Mouse (Mus musculus): ENCODE data around the gene Tmem203.
"Not testable (repeated sequence)": the region's sequence is repeated elsewhere in the genome, so short reads cannot be mapped to it uniquely, and the experiment has no call there.

The Tmem203 gene

DNA sequence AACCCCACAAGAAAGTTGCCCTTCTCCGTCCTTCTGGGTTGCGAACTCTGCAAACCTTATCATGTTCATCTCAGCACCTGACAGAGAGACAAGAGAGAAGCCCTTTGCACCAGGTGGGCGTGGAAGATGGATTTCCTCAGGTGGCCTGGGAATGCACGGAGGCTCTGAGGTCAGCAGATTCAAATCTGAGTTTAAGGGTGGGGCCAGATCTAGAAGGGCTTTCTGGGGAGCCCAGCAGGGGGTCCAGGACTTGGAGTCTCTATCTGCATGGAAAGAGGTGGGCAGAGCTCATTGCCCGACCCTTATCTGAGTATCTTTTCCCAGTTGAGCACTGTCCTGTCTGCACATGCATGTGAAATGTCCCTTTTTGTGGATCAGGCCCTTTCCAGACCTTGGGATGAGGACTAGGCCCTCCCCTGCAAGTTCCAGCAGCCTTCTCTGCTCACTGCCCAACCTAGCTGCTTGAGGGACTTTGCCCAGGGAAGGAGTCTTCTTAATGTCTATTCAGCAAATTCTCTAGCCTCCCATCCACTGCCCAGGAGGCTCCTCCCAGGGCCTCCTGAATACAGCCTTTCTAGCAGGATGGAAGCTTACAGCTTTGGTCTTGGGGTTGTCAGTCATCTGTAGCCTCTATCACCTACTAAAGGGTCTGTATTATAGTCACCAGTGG lies 20.6 kb upstream of the Tmem203 start:
- DNase-seq = no peak

DNA sequence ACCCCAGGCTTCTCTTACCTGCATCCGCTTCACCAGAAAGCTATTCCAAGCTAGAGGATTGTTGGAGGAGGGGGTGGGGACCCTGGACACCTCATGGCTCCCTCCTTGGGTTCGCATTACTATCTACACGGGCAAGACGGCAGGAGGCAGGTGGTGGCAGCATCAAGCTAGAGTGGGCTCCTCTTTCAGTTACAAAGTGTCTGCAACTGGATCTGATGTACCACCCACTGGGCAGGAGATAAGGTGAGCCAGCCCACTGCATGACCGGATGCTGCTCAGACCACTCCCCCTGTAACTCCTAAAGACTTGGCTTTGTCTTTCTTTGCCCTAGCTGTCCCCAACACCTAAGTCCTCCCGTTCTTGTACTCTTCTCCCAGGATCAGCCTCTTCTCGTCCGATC lies 18.6 kb upstream of the Tmem203 start, which contains the start of gene Rnf224:
Gene Rnf224 (minus strand): TSS at position 174 of the 400 bp plus-strand sequence.
- DNase-seq = no peak

DNA sequence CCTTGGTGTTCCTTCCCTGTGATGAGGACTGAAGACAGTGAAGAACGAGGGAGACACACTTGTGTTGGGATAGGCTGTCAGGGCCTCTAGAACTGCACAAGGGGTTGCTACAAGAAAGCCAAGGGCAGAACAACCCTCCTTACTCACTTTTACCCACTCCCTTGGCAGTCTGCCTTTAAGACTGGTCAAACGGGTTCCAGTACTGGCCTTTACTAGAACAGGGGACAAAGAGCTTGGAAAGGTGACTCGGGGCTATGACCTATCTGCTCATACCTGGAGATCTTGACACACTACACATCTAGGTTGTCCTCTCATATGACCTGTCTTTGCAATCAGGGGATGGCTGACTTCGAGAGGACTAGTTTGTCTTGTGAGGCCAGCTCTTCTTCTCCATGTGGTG lies 17.7 kb upstream of the Tmem203 start:
- DNase-seq = no peak

DNA sequence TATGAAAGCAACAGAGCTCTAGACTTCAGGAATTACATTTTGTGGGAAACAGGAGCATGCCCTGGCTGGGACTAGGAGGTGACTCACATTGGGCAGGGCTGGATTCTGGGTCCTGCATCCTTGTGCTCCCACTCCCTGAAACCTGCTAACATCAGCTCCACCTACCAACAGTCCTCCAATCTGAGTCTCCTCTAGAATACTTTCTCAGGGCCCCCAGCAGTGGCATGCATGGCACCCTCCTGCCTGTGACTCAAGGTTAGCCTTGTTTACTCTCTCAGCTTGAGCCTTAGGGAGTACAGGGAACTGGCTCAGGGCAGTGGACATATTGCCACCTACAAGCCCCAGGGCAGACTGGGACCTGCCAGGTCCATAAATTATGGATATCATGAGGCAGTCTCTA lies 17.1 kb upstream of the Tmem203 start:
- no peak for DNase-seq

DNA sequence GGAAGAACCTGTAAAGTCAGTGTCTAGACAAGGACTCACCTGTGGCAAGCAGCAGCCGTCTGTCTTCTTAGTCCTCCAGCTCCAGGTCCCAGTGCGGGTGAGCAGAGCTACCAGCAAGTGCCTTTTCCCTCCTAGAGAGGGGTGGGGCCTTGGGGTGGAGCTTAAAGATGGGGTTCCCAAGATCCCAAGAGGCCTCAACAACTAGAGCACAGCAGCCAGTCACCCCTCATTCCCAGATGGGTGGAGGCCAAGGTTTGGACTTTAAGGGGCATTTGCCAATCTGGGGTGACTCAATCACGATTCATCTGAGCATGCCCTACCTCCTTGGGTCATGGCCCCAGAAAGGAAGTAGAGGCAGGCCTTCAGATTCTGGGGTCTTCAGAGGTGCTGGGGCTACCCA lies 15.5 kb upstream of the Tmem203 start:
- DNase-seq = no peak

DNA sequence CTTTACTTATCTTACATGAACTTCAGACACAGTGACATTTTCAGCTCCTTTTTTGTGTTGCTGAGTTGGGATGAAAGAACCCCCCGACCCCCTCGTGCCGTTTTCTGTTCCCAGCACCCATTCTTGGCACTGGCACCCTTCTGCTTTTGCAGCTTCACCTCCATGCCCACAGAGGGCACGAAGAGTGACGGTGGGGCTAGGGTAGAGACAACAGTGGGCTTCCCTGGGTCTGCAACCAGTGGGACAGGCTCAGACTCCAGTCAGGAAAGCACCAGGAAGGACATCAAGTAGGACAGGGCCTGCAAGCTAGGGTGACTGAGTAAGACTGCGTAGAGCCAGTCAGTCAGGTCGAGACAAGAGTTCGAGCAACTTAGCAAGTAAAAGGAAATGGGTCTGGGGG lies 14.9 kb upstream of the Tmem203 start:
- no peak for DNase-seq

DNA sequence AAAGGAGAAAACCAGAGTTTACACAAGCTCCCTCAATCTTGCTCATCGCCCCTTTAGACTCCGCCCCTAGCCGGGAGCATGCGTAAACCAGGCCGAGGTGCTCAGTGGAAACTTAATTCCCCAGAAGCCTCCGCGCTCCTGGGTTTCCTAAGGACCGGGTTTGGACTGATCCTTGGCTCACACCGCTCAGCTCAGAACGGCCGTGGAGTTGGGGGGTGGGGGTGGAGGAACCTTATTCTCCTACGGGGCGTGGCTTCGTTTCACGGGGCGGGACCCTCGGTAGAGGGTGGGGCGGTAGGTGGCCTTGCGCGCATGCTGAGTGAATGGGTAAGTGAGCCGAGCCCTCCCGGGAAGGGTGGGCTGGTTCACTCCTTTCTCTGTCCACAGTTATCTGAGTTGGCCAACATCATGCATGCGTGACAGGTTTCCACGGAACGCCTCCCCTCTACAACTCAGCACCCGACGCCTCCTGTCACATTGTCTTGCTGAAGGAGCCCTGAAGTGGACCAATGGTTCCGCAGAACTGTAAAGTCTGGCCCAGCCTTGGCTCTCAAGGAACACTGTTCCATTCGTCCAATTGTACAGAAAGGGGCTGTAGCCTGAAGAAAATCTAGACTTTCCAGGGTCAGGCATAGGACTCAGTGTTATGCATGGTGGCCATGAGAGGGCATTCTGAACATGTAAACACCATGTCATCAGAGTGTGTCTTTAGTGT lies 14.4 kb upstream of the Tmem203 start:
- peak; percentile 68 for DNase-seq

DNA sequence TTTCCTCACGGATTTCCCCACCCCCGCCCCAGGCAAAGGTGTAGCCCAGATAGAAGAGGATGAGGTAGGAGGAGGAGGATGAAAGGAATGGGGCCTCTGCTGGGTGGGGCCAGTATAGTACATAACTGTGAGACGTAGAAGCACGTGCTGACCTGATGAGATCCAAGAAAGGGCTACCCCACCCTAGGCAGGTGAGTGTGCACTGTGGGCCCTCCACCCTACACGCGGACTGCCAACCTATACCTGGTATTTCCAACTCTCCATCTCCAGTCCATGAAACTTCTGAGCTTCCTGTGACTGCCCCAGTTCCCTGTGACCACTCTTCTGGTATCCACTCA lies 13.8 kb upstream of the Tmem203 start:
- DNase-seq = no peak

DNA sequence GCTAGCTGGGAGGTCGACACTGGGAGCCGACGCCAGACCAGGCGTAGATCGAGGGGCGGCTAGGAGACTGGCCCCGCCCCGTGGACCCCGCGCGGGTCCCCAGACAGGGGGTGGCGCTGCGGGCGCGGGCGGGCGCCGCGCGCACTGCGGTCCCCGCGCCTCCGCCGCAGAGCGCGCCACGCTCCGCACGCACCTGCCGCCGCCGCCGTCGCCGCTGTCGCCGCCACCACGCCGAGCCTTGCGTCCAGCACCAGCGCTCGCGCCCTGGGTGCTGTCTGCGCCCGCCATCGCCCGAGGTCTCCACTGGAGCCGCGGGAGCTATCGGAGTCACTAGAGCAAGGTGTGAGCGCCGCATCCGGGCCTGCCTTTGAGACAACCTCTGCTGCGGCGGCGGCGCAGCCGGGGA lies 13.1 kb upstream of the Tmem203 start, which contains the start of the genes Rnf208 and Cysrt1:
Gene Rnf208 (plus strand): TSS at position 155 of the 406 bp plus-strand sequence.
Gene Cysrt1 (minus strand): TSS at position 352 of the 406 bp plus-strand sequence.
- peak; percentile 68 for DNase-seq

DNA sequence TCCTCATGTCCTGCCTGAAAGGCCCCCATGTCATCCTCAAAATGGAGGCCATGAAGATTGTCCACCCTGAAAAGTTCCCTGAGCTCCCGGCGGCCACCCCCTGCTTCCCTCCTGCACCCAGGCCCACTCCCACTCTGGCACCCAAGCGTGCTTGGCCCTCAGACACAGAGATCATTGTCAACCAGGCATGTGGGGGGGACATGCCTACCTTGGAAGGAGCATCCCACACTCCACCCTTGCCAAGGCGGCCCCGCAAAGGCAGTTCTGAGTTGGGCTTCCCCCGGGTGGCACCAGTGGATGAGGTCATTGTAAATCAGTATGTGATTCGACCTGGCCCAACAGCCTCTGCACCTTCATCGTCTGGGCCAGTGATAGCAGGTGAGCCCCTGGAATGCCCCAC lies 11.9 kb upstream of the Tmem203 start:
- DNase-seq = no peak

DNA sequence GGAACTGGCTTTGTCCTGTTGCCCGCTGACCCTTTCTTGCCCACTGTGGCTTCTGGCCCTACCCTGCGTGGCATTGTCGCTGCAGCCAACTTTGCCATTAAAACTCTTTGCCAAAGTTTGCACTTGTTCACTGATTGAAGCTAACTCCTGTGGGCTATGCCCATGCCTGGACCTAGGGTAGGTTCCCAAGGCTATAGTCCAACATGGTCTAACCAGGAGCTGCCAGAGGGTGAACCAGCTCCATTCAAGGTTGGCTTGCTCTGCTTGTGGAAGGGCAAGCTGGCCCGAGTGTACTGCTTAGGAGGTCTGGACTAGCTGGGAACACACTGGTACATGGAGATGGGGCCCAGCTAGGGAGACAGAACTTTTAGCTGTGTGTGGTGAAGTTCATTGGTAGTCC lies 11.1 kb upstream of the Tmem203 start:
- DNase-seq = no peak

DNA sequence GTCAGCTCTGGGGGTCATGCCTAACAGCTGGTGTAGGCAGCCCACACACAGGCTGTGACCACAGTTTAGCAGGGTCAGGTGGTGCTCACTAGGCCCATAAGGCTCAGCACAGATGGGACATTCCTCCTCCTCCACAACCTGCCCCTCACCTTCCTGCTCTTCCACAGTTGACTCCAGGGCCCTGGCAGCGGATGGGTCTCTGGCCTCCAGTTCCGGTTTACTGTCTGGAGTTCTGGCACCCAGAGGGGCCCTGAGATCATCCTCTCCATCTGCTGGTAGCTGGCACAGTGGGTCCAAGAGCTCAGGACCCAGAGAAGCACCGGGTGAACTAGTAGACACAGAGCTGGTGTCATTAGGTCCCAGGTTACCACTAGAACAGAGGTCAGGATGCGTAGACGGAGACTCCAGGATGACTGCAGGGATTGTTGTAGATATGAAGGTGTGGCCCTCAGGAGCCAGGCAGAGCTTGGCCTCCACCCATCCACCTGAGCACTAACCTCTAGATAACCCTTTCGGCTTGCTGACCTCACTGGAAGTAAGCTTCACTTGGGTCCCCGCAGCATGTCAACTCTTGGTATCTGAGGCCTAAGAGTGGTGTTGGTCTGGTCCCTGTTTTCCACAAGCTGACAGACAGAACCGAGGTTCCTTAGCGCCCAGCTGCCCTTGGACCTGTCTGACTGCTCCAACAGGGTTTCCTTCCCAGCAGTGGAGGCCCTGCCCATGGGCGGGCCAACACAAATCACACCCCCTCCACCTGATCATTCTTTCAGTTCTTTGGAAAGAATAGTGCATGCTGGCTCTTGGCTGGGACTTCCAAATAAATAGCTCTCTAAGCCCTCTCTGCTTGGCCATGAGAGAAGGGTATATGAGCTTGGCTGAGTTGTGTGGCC lies 8.8 kb upstream of the Tmem203 start, which contains the start of gene AL732309.1:
Gene AL732309.1 (minus strand): TSS at position 681 of the 890 bp plus-strand sequence.
- DNase-seq = no peak

DNA sequence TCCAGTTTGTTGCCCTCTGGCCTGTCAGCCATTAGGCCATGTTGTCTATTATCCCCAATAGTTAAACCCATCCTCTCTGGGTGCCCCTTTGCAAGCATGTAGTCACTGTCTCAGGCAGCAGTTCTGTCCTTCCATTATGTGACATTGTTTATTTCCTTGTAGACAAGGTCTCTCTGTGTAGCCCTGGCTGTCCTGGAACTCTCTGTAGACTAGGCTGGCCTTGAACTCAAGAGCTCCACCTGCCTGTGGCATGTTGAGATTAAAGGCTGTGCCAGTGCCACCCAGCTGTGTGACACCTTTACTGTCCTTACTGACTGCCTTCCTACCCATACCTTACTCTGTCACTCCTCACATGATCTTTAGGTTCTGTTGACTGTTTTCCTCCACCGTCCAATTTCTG lies 2.9 kb upstream of the Tmem203 start:
- DNase-seq = no peak

DNA sequence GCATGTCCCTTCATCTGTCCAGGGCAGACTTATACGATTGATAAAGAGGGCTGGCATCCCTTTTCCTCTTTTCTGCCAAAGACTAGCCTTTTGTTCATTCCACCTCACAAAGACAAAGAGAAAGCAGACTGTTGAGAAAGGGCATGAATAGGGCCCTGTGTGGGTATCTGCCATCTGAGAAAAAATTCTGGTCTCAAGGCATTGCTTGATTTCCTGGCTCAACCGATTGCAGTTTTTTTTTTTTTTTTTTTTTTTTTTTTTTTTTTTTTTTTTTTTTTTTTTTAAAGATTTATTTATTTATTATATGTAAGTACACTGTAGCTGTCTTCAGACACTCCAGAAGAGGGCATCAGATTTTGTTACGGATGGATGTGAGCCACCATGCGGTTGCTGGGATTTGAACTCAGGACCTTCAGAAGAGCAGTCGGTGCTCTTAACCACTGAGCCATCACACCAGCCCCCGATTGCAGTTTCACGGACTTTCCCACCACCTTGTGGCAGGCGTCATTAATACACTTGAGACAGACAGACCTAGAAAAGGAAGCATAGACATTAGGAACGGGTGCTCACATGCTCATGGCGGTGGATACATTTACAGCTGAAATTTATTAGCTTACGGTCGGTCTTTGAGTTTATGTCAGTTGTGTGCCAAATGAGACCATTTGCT lies 1.3 kb downstream of the Tmem203 start:
- DNase-seq = not testable (repeated sequence)

DNA sequence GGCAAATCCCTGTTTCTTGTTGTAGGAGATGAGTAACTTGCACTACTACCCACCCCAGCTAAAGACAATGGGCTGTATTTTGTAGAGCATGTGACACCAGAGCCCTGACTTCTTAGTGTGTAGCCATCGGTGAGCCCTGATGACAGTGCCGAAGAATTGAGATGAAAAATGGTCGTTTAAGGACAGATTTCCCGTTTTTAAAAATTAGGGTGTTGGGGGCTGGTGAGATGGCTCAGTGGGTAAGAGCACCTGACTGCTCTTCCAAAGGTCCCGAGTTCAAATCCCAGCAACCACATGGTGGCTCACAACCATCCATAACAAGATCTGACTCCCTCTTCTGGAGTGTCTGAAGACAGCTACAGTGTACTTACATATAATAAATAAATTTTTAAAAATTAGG lies 2.0 kb downstream of the Tmem203 start:
- not testable (repeated sequence) for DNase-seq

DNA sequence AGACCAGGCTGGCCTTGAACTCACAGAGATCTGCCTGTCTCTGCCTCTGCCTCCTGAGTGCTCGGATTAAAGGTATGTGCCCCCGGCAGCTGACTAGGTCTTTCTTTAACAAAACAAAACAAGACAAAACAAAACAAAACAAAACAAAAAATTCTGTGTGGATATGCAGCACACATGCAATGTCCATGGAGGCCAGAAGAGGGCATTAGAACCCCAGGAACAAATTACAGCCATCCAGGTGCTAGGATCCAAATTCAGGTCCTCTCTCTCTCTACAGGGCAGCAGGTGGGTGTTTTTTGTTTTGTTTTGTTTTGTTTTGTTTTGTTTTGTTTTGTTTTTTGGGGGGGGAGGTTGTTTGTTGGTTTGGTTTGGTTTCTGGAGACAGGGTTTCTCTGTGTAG lies 3.6 kb downstream of the Tmem203 start:
- no peak for DNase-seq

DNA sequence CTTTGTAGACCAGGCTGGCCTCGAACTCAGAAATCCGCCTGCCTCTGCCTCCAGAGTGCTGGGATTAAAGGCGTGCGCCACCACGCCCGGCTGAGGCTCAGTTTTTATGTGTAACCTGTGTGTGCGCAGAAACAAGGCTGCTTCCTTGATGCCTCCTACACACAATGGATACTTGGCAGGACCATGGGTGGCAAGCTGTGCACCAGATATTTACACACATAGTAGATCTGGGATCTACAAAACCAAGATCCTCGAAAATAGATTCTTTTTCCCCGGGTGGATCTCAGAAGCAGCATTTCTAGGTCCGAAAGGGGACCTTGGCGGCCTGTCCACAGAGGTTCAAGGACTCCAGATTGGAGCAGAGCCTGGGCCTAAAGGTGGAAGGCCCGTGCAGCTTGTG lies 6.6 kb downstream of the Tmem203 start:
- no peak for DNase-seq

DNA sequence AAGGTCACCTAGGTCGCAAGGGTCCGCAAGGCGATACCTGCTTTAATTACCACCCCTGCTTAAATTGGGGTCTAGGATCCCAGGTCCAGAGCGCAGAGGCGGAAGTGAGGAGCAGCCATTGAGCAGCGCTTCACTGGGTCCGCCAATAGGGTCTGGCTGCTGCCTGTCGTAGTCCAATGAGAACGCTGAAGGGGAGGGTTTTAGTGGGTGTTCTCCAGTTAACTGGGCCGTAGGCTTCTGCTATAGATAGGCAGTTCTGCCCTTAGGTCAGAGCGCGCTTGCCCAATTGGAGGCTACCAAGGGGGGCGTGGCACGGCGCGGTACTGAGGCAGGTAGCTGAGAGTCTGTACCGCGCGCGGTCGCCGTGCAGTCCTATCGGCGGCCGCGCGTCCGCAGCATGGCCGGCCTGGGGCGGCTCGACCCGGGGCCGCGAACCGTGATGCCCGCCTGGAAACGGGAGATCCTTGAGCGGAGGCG lies 7.1 kb downstream of the Tmem203 start, which contains the start of gene Tprn:
Gene Tprn (plus strand): TSS at position 328 of the 477 bp plus-strand sequence.
- DNase-seq = peak; percentile 90

DNA sequence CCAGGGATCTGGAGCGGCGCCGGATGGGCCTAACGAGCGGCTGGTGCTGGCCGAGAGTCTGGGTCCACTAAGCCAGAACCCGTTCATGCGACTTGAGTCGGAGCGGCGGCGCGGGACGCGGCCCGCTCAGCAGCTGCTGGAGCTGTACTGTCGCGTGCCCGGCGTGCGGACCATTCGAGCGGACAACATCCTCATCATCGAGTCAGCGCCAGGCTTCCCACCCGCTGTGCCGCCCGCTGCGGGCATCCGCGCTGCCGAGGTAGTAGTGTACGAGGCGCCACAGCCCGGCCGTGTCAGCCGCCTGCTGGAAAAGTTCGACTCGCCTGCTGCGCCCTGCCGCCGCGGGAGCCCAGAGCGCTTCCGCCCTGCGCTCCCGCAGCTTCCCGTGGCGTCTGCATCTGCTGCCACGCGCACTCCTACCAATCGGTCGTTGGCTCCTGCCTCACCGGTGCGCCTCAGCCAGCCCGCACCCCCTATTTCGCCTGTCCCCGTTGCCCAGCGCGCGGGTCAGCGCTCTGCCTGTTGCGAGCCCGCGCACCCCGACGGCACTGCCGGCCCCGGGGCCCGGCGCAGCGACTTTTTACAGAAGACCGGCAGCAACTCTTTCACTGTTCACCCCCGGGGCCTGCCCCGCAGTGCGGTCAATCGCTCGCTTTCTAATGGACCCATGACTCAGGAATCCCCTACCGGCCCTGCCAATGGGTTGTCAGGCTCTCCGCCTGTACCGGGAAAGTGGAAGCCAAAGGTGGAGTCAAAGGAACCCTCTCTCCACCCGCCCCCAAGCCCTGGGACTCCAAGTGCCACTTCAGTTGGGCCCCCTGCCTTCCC lies 7.8 kb downstream of the Tmem203 start:
- peak; percentile 54 for DNase-seq

DNA sequence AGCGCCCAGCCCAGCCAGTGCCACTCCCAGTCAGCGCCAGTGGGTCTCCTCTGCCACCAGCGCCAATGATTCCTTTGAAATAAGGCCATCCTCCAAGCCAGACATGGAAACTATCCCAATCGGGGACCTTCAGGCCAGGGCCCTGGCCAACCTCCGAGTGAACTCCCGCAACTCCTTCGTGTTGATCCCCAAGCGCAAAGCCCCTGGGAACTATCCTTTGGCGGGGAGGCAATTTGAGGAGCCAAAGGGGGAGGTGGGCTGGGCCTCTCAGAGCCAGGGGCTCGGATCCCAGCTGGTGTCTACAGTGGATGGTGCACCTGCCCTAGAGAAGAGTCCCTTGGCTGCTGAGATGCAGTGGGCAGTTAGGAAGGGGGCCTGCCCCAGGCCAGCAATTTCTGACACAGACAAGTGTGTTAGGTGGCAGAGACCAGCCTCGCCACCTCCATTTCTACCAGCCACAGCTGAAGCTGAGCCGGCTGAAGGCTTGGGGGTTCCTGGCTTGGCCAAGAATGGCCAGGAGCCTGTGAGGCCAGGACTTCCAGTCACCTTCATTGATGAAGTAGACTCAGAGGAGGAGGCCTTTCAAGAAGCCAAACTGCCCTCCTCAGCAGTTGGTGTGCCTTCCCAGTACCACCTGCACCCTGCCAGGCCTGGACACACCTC lies 8.5 kb downstream of the Tmem203 start:
- no peak for DNase-seq

DNA sequence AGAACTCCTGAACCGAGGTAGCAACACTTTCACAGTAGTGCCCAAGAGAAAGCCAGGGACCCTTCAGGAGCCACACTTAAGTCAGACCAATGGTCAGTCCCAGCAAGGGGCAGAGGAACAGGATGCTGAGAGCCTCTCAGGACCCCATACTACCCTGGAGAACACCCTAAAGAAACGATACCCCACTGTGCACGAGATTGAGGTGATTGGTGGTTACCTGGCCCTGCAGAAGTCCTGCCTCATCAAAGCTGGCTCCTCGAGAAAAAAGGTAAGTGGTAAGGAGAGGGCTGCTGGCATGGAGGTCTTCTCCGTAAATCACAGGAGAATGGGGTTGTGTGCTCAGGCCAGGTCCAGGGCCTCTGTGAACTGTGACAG lies 9.0 kb downstream of the Tmem203 start:
- DNase-seq = no peak

Measured in right cerebral cortex, postnatal 14 days (tissue).